Mouse (Mus musculus): ENCODE data around the gene Cald1.
A peak's percentile ranks its signal among the peaks of the same experiment; 100 is the strongest.

The Cald1 gene

GRCm38 (mm10) chr6:34754448-34754847 is 156.1 kb downstream of the Cald1 start:
- peak; percentile 9 to 74 for DNase-seq (ENCODE audit: low spot score in 2 of 2)

GRCm38 (mm10) chr6:34758340-34758739 is 160.0 kb downstream of the Cald1 start:
- no peak for DNase-seq (ENCODE audit: low spot score in 2 of 2)

DNA sequence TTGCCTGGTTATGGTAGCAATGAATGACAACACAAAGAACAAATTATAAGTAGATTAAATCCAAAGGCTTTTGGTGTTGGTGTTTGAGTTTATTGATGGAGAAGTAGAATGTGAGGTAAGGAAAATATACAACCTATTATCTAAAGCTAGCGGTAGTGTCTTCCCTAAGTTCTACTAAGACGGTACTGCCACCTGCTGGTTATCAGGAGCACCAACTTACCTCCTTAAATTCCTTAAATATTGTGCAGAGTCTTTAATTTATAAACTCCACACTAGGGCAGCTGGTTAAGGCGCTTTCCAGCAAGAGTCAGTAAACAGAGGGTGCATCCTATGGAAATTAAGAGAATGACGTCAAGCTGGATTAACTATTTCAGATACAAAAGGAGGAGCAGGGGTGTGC is 161.7 kb downstream of the Cald1 start:
- peak in 1 of 2 experiments; percentile 33 for DNase-seq (ENCODE audit: low spot score in 2 of 2)

GRCm38 (mm10) chr6:34765721-34766120 is 167.4 kb downstream of the Cald1 start:
- DNase-seq (ENCODE audit: low spot score in 2 of 2) = no peak

DNA sequence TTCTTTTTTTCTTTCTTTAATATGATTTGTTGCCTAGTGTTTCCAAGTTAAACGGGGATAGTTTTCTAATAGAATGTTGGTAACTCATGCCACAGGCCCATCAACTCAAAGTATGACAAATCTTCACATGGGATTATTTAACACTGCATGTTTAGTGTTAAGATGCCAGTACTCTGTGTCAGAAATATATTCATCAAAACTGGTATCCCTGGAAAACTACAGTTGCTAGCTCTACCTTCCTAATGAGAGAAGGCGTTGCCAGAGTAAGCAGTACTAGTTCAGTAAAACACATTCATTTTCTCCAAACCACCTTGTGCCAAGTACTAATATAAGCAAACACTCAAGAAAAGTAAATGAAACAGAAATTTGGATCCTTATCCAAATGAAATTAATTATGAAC is 171.7 kb downstream of the Cald1 start:
- DNase-seq (ENCODE audit: low spot score in 2 of 2) = no peak

DNA sequence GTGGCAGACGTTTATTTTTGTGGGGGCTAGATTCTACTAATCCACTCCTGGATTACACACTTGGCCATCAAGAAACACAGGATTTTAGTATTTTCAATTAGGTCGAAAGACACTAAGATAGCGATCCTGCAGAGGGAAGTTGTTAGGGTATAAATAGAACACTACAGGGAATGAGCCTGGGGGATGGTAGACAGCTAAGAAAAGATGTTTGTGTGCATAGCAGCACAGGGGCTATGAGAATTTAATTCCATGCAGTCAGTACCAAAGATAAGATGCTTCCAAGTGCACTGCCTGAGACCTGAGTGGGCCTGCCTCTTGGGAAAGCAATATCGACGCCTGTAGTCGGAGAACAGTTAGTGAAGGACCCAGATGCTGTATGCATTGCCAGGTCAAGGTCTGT is 172.2 kb downstream of the Cald1 start:
- no peak for DNase-seq (ENCODE audit: low spot score in 2 of 2)

DNA sequence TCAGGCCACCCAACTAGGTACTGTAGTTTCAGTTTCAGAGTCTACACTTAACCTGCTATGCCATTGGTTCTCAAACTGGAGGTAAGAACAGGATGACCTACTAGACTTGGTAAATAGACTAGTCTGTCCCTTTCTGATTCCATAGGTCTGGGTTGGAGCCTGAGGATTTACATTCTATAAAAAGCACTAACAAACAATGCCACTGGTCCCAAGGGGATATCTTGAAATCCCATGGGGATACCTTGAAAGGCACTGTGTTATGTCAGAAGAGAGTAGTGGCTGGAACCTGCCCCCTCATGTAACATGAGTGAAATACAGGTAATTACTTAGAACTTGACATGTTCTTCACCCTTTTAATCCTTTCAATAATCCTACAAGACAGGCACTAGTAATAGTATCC is 178.1 kb downstream of the Cald1 start:
- no peak for DNase-seq (ENCODE audit: low spot score in 2 of 2)

- no peak for DNase-seq (ENCODE audit: low spot score in 2 of 2)
These were observed 178.8 kb downstream of the Cald1 start for GRCm38 (mm10) chr6:34777094-34777493.

DNA sequence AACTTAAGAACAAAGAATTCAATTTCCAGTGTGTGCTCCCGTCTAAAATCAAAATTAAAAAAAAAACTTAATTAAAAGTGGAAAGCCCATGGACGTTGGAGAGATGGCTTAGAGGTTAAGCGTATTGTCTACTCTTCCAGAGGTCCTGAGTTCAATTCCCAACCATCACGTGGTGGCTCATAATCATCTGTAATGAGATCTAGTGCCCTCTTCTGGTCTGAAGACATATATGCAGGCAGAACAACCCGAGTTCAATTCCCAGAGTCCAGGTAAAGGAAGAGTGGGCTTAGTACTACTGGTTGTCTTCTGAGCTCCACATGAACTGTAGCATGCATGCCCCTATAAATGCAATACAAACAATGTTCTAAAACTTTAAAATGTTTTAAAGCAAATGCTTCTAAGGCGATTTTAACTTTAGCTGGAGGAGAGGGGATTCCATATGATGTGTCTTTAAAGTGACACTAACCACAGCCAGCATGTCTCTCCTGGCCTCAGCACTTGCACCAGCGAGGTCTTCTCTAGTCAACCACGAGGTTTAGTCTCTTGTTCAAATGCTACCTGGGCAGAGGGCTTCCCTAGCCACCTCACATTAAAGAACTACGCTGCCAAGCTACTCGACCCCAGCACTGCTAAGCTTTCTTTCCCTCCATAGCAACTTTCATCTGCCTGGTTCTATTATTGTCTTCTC is 179.8 kb downstream of the Cald1 start:
- no peak for DNase-seq (ENCODE audit: low spot score in 2 of 2)

DNA sequence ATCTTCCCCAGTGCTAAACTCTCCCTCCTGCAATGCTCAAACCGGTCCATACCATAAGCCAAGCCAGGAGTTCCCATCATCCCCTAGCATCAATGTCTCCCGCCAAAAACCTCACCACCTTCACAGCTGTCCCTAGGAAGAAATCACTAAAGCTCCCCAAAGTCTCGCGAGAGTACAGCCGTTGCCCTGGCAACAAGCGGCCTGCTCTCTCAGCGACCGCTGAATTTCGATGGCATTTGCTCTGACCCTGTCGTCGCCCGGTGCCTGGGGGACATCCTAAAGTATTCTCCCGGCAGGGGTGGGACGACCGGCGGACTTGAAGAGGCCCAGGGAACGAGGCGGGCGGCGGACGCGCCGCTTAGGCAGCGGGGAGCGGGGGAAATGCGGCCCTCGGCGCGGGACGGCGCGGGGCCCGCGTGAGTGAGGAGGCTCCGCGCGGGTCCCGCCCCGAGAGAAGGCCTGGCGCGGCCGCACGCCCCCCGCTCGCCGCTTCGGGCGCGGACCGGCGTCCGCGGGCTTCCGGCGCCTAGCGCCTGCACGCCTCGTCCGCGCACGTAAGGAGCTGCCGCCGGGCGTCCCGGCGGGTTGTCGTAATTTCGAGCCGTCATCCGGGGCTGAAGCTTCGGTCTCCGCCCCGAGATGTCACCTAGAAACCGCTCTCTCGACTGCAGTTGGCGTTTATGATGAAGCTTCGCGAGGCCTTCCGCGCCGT is 182.1 kb downstream of the Cald1 start, which contains the start of gene Agbl3:
Gene Agbl3, plus strand, starts transcription at position 202 of the 712 bp plus-strand sequence.
- DNase-seq (ENCODE audit: low spot score in 2 of 2) = peak; percentile 83 to 90

DNA sequence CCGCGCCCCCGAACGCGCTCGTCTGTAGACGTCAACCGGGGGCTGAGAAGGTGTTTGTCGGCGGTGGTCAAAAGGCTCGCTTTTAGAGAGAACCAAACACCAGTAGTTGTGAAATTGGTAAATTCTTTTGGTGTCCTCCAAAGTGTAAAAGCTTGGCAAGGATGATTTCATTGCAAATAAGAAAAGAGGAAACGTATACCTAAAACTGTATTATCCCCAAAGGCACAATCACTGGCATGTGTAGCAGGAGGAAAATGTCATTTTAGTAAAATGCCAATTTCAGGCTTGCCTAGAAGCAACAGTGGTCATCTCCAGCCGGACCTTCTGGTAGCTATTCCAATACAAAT is 182.6 kb downstream of the Cald1 start:
- no peak for DNase-seq (ENCODE audit: low spot score in 2 of 2)

- no peak for DNase-seq (ENCODE audit: low spot score in 2 of 2)
These were observed 184.2 kb downstream of the Cald1 start for GRCm38 (mm10) chr6:34782493-34782892.

- no peak for DNase-seq (ENCODE audit: low spot score in 2 of 2)
These were observed 198.6 kb downstream of the Cald1 start for GRCm38 (mm10) chr6:34796881-34797280.

DNA sequence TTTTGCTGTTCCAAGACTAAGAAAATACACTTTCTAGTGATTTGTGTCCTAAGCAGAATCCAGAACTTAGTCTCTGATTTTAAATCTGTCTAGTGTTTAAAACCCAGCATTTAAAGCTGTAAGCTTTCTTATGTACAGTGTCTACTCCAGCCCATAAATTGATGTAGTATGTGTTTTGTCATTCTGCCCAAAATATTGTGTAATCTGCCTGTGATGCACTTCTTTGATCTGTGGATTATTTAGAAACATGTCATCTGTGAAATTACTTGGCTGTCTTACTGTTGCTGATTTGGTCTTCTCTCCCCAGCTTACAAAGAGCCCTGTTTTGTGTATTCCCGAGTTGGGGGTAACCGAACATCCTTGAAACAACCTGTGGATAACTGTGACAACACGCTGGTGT is 199.6 kb downstream of the Cald1 start:
- no peak for DNase-seq (ENCODE audit: low spot score in 2 of 2)

- DNase-seq (ENCODE audit: low spot score in 2 of 2) = no peak
These were observed 207.3 kb downstream of the Cald1 start for GRCm38 (mm10) chr6:34805582-34805981.

DNA sequence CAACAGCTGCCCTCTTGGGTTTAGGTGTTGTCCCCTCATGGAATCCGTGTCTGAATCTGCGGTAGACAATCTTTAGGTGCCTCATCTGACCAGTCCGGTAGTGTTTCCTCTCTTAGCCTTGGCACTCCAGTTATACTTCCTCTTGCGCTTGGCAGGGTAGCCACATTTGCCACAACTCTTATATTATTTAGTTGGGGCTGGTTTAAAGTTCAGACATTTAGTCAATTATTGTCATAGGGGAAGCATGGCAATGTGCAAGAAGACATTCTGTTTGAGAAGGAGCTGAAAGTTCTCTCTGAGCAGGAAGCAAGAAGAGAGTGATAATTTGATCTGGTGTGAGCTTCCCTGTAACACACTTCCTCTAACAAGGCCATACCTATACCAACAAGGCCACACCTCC is 212.4 kb downstream of the Cald1 start:
- no peak for DNase-seq (ENCODE audit: low spot score in 2 of 2)

DNA sequence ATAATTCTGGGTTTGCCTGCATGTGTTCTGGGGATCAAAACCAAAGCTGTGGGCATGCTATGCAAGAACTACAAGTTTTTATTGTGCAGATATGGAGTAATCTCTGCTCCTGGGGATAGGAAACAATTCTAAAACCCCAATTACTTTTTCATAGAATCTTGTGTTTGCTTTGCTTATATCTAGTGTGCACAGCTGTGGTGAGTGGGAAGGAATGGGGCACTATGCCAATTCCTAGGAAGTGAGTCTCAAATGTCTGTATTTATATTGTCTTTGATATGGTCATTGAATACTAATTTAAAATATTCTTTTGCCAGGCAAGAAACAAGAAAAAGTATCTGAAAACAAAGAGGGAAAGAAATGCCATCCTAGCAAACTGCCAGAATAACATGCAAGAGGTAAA is 226.1 kb downstream of the Cald1 start:
- DNase-seq (ENCODE audit: low spot score in 2 of 2) = peak in 1 of 2 experiments; percentile 15

Measured in left cerebral cortex, adult 9 months (tissue).